Mouse (Mus musculus): ENCODE measurements at regions not wholly inside any gene's neighbourhood (a gene's known extent, or its start where the extent isn't known, plus 50 kb on each side); places are given as distances from the start of the nearest gene placed in this dataset.

GRCm38 (mm10) chr12:16009822-16010620 is 193.3 kb upstream of the Trib2 start:
- no peak for DNase-seq (ENCODE audit: low read depth, low spot score)
- no peak overlapping the region for H3K9ac ChIP-seq (ENCODE audit: control insufficient read depth, low read depth, low read length, poor library complexity, severe bottlenecking)
- peaks cover 27 to 35% of the 10 kb centered on the region in 2 experiments for H3K4me1 ChIP-seq (ENCODE audit: control insufficient read depth in 1 of 2, insufficient read depth in 2 of 2, low read length in 2 of 2)

DNA sequence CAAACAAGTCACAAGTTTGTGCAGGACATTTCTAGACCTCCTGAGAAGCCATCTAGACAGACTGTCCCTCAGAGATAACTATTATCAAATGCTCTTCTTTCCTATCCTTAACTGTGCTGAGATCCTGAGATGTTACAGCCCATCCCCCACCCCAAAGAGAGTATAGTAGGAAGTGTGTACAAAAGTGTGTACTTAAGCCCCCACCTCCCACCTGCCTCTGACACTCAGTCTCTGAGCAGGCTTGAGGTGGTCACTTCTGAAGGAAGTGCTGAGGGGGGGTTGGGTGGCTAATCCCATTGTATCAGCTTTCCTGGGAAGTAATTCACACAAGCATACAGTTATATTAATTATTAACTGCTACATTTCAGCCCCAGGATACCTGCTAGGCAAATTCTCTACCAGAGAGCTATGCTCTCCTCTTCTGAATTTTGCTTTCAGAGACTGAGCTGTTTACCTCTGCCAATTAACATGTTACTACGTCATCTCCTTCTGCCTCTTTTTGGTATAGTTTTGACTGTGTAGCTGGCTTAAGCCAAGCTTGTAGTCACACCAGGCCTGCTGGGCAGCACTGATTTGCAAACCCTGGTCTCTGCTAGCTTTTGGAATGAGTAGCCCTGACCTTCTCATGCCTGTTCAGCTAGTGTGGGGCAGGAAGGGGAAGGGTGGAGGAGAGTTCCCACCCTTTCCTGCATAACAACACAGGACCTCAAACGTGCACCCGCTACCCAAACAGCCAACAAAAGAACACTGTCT is 192.2 kb upstream of the Trib2 start:
- no peak for DNase-seq (ENCODE audit: low read depth, low spot score)
- Histone ChIP-seq H3K27ac (ENCODE audit: control insufficient read depth, low read depth, low read length) (peak overlapping the region; percentile 64), H3K4me1 (ENCODE audit: control insufficient read depth in 1 of 2, insufficient read depth in 2 of 2, low read length in 2 of 2) (peaks cover 19 to 30% of the 10 kb centered on the region in 2 experiments), H3K9me3 (replicated peaks; ENCODE audit: insufficient read depth, low read length) (no peaks in the 10 kb centered on the region), H3K4me3 (ENCODE audit: control insufficient read depth in 1 of 2, insufficient read depth in 1 of 2, low read depth in 2 of 2, low read length in 2 of 2) (peak overlapping the region in 1 of 2 experiments; percentile 28; a peak in 2 of 4 replicates), H3K9ac (ENCODE audit: control insufficient read depth, low read depth, low read length, poor library complexity, severe bottlenecking) (no peak overlapping the region), H3K36me3 (ENCODE audit: control insufficient read depth in 1 of 2, insufficient read depth in 2 of 2, low read length in 2 of 2) (peaks cover 0 to 22% of the 10 kb centered on the region in 2 experiments; a peak in 2 of 4 replicates), H3K79me2 (ENCODE audit: control insufficient read depth, insufficient read depth, low read length, poor library complexity) (no peaks in the 10 kb centered on the region), H3K27me3 (ENCODE audit: control insufficient read depth in 1 of 2, insufficient read depth in 2 of 2, low read length in 2 of 2) (no peaks in the 10 kb centered on the region)
- TF ChIP-seq ZMIZ1 (IDR thresholded peaks at IDR 0.05; ENCODE audit: low read depth, low read length), result no peak
- peak in 1 of 2 experiments; percentile 50; a peak in 2 of 4 replicates for TF ChIP-seq EP300 (IDR thresholded peaks at IDR 0.05; ENCODE audit: low read depth in 1 of 2, low read length in 2 of 2)
- TF ChIP-seq CHD2 (IDR thresholded peaks at IDR 0.05; ENCODE audit: low read length), result peak; percentile 61
- peak; percentile 46; the same call in 1 of the 2 replicates for TF ChIP-seq TCF12 (IDR thresholded peaks at IDR 0.05; ENCODE audit: low read depth, low read length)
- TF ChIP-seq GATA1 (IDR thresholded peaks at IDR 0.05; ENCODE audit: low read depth, low read length), result peak; percentile 46; the same call in 1 of the 2 replicates
- peak; percentile 29; the same call in 1 of the 2 replicates for TF ChIP-seq SIN3A (IDR thresholded peaks at IDR 0.05; ENCODE audit: low read length)
- TF ChIP-seq TAL1 (IDR thresholded peaks at IDR 0.05; ENCODE audit: low read length), result no peak

More at GRCm38 (mm10) chr12:16009822-16010620, 193.3 kb upstream of the Trib2 start:
- Histone ChIP-seq H3K27me3 (ENCODE audit: control insufficient read depth in 1 of 2, insufficient read depth in 2 of 2, low read length in 2 of 2) (no peaks in the 10 kb centered on the region), H3K4me3 (ENCODE audit: control insufficient read depth in 1 of 2, insufficient read depth in 1 of 2, low read depth in 2 of 2, low read length in 2 of 2) (no peak overlapping the region), H3K9me3 (replicated peaks; ENCODE audit: insufficient read depth, low read length) (no peaks in the 10 kb centered on the region), H3K27ac (ENCODE audit: control insufficient read depth, low read depth, low read length) (no peak overlapping the region), H3K36me3 (ENCODE audit: control insufficient read depth in 1 of 2, insufficient read depth in 2 of 2, low read length in 2 of 2) (peaks cover 0 to 29% of the 10 kb centered on the region in 2 experiments; a peak in 2 of 4 replicates), H3K79me2 (ENCODE audit: control insufficient read depth, insufficient read depth, low read length, poor library complexity) (no peaks in the 10 kb centered on the region)
- no peak for TF ChIP-seq MEF2A (IDR thresholded peaks at IDR 0.05; ENCODE audit: extremely low read depth, insufficient replicate concordance, low read depth, low read length, poor library complexity, severe bottlenecking)
- no peak for TF ChIP-seq ZNF384 (IDR thresholded peaks at IDR 0.05; ENCODE audit: low read depth, low read length)
- no peak for TF ChIP-seq ZKSCAN1 (IDR thresholded peaks at IDR 0.05; ENCODE audit: low read depth, low read length)
- no peak for TF ChIP-seq POLR2AphosphoS5 (IDR thresholded peaks at IDR 0.05; ENCODE audit: borderline replicate concordance, low read depth, low read length)

Data from MEL (cell line).